Mouse (Mus musculus): Measurements from ENCODE around the gene Olfr703. TPM values are rescaled to one million over a fixed set of nuclear protein-coding genes. Genes with fewer than 3 reads are reported as not detected.

Olfr703 gene
- total RNA-seq (2017): not detected in 3 replicates

DNA sequence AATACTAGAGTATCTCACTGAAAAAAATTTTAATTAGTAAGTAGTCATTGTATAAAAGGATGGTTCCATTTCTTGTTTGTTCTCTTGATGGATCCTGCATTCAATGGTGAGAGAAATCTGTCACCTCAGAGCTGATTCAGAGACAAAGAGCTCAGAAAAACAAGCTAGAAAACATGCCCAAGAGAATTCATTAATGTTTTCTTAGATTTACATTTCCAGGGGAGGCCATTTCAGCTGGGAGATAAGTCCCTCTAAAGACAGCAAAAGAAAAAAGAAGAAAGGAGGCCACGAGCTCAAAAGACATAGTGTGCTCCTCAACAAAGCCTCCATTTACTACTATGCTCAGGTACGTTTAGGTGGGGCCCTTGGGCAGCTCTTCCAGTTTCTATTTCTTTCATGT, at the start of gene Olfr703:
Gene Olfr703 (plus strand): TSS at position 301 of the 400 bp plus-strand sequence.
- ATAC-seq (replicated peaks; ENCODE audit: insufficient number of reproducible peaks, low FRiP score, low TSS enrichment, poor library complexity, severe bottlenecking): no peak

GRCm38 (mm10) chr7:106808734-106809133, 34.4 kb upstream of the Olfr703 start, which contains the start of gene Olfr700:
Gene Olfr700, minus strand, starts transcription at chr7:106808834.
- ATAC-seq (replicated peaks; ENCODE audit: insufficient number of reproducible peaks, low FRiP score, low TSS enrichment, poor library complexity, severe bottlenecking): no peak

GRCm38 (mm10) chr7:106813829-106814228, 29.3 kb upstream of the Olfr703 start, which contains the start of gene Olfr701:
Gene Olfr701, plus strand, starts transcription at chr7:106814129.
- ATAC-seq (replicated peaks; ENCODE audit: insufficient number of reproducible peaks, low FRiP score, low TSS enrichment, poor library complexity, severe bottlenecking): 0 out of 2 replicates have a peak, but pooled peaks have one; percentile 9

DNA sequence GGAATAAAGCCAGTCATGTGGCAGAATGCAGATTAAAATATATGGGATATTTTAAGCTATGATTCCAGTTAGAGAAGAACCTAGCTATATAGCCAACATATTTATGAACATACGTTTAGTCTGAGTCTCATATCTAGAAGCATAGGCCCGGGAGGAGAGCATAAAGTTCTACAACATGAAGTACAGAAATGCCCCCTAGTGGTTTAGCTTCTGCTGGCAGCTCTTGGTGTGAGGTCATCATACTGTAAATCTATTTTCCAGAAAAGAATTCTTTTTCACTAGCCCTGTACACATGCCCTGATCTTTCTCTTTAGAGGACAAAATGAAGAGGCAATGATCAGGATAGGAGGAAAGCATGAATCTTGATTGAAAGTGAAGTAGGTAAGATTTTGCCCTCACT, 27.4 kb upstream of the Olfr703 start:
- no peak for ATAC-seq (replicated peaks; ENCODE audit: insufficient number of reproducible peaks, low FRiP score, low TSS enrichment, poor library complexity, severe bottlenecking)

DNA sequence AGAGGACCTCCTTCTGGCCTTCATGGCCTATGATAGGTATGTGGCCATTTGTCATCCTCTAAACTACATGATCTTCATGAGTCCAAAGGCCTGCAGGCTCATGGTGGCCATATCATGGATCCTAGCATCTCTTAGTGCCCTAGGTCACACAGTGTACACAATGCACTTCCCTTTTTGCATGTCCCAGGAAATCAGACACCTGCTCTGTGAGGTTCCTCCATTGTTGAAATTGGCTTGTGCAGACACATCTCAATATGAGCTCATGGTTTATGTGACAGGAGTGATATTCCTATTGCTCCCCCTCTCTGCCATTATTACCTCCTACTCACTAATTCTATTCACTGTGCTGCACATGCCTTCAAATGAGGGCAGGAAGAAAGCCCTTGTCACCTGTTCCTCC, 24.7 kb upstream of the Olfr703 start:
- no peak for ATAC-seq (replicated peaks; ENCODE audit: insufficient number of reproducible peaks, low FRiP score, low TSS enrichment, poor library complexity, severe bottlenecking)

DNA sequence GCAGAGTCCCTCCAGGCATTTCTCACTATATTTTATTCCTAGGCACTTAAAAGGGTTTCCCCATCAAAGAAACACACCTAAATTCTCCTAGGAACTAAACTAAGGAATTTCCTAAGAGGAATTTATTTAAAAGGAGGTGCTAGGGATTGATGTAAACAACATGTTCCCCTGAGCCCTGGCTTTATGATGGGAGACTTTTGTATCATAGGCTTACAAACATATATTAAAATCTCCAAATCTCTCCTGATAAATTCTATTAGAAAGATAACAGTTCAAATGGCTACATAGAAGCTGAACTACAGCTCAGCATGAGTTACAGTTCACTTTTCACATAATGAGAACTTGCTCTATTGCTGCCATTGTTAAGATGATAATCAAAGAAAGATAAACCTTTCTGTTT, 9.4 kb upstream of the Olfr703 start, which contains the start of gene Olfr702:
Gene Olfr702 (minus strand): TSS at position 101 of the 400 bp plus-strand sequence.
- ATAC-seq (replicated peaks; ENCODE audit: insufficient number of reproducible peaks, low FRiP score, low TSS enrichment, poor library complexity, severe bottlenecking): no peak

GRCm38 (mm10) chr7:106862885-106863284, 19.7 kb downstream of the Olfr703 start, which contains the start of gene Olfr704:
Gene Olfr704, plus strand, starts transcription at chr7:106863185.
- ATAC-seq (replicated peaks; ENCODE audit: insufficient number of reproducible peaks, low FRiP score, low TSS enrichment, poor library complexity, severe bottlenecking): no peak

DNA sequence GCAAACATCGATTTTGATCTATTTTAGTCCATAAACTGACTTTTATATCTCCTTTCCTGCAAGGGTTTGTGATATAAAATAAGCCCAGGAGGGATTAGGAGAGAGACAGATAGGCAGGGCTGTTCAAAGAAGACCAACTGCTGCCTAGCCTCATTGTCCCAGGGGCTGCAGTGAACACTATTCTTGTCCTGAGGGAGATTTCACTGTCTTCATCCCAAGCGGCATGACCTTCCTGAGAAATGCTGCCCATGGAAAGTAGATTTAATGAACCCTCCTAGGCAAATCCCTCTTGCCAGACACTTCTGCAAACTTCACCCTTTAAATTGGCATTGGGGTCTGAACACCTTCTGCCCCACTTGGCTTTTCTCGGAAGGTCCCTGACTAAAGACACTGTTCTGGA, 33.6 kb downstream of the Olfr703 start, which contains the start of gene Olfr705:
Gene Olfr705 (minus strand): TSS at position 101 of the 400 bp plus-strand sequence.
- ATAC-seq (replicated peaks; ENCODE audit: insufficient number of reproducible peaks, low FRiP score, low TSS enrichment, poor library complexity, severe bottlenecking): no peak

GRCm38 (mm10) chr7:106888062-106888461, 44.9 kb downstream of the Olfr703 start, which contains the start of gene Olfr706:
Gene Olfr706, minus strand, starts transcription at chr7:106888162.
- ATAC-seq (replicated peaks; ENCODE audit: insufficient number of reproducible peaks, low FRiP score, low TSS enrichment, poor library complexity, severe bottlenecking): no peak

Other genes starting within 250 kb of the Olfr703 start
- gene Olfr693, start 162.8 kb upstream of the Olfr703 start, total RNA-seq (2017): not detected in 3 replicates
- not detected in 3 replicates for gene Olfr694, start 151.5 kb upstream of the Olfr703 start, total RNA-seq (2017)
- gene Olfr695, start 127.0 kb upstream of the Olfr703 start, total RNA-seq (2017): not detected in 3 replicates
- not detected in 3 replicates for gene Olfr697, start 100.9 kb upstream of the Olfr703 start, total RNA-seq (2017)
- not detected in 3 replicates for gene Olfr698, start 88.0 kb upstream of the Olfr703 start, total RNA-seq (2017)
- gene Olfr699, start 50.2 kb upstream of the Olfr703 start, total RNA-seq (2017): not detected in 3 replicates
- not detected in 3 replicates for gene Olfr700, start 34.5 kb upstream of the Olfr703 start, total RNA-seq (2017)
- gene Olfr701, start 29.2 kb upstream of the Olfr703 start, total RNA-seq (2017): not detected in 3 replicates
- not detected in 3 replicates for gene Olfr702, start 9.5 kb upstream of the Olfr703 start, total RNA-seq (2017)
- not detected in 3 replicates for gene Olfr704, start 19.8 kb downstream of the Olfr703 start, total RNA-seq (2017)
- not detected in 3 replicates for gene Olfr705, start 33.5 kb downstream of the Olfr703 start, total RNA-seq (2017)
- gene Olfr706, start 44.8 kb downstream of the Olfr703 start, total RNA-seq (2017): not detected in 3 replicates
- gene Olfr707, start 57.9 kb downstream of the Olfr703 start, total RNA-seq (2017): not detected in 3 replicates
- not detected in 3 replicates for gene Olfr1532-ps1, start 64.6 kb downstream of the Olfr703 start, total RNA-seq (2017)
- gene Olfr709-ps1, start 88.9 kb downstream of the Olfr703 start, total RNA-seq (2017): not detected in 3 replicates
- gene Olfr710, start 105.0 kb downstream of the Olfr703 start, total RNA-seq (2017): not detected in 3 replicates
- gene Olfr6, start 120.6 kb downstream of the Olfr703 start, total RNA-seq (2017): not detected in 3 replicates
- gene Olfr711, start 132.1 kb downstream of the Olfr703 start, total RNA-seq (2017): not detected in 3 replicates
- gene Olfr2, start 162.7 kb downstream of the Olfr703 start, total RNA-seq (2017): not detected in 3 replicates
- not detected in 3 replicates for gene Olfr713, start 187.8 kb downstream of the Olfr703 start, total RNA-seq (2017)
- gene Olfr714, start 227.6 kb downstream of the Olfr703 start, total RNA-seq (2017): not detected in 3 replicates
- not detected in 3 replicates for gene Olfr17, start 249.9 kb downstream of the Olfr703 start, total RNA-seq (2017)